Mouse (Mus musculus) heart, postnatal 25 days (tissue): ENCODE measurements around the gene Gm6309. TPM values are rescaled to one million over a fixed set of nuclear protein-coding genes. Genes with fewer than 3 reads are reported as not detected.

Source experiments
- total RNA-seq, 2 experiments: library from RNA; stranded (reverse); gene quantifications; 2 replicates each; pipeline ENCODE4 v1.2.3; 2021

The Gm6309 gene
- total RNA-seq, 2 experiments from 2014 or later = not detected

Other genes with a start within 250 kb of the Gm6309 start
- gene Cyp3a25, start 161.1 kb downstream of the Gm6309 start, total RNA-seq = not detected
- gene Cyp3a59, start 91.5 kb downstream of the Gm6309 start, total RNA-seq = not detected
- gene Gm5565, start 10.2 kb downstream of the Gm6309 start, total RNA-seq = not detected
- gene 1700001J03Rik, start 14.6 kb upstream of the Gm6309 start, total RNA-seq = under 1 TPM; 0.44 to 0.64 TPM
- gene Rnf6, start 50.8 kb upstream of the Gm6309 start, total RNA-seq = 10 to 100 TPM; 36.8 to 40.5 TPM
- gene Cdk8, start 60.5 kb upstream of the Gm6309 start, total RNA-seq = 10 to 100 TPM; 15.5 to 18.9 TPM
- gene Wasf3, start 214.3 kb upstream of the Gm6309 start, total RNA-seq = under 1 TPM; 0.44 to 0.48 TPM